8 mouse cellular contexts compared by ENCODE assay signal in the genomic region with DNA sequence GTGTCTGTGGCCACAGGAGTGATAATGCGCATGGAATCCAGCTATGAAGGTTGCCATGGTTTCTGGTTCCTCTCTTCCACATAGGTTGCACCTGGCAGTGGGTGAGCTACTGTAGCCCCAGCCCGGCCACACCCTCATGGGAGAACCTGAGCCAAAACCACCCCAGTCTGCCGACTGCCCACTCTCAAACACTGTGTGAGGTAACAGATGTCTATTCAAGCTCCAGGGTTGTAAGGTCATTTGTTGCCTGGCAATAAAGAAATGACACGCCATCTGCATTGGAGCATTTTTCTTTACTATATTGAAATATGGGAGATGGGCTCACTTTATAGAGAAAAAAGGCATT. TPM values are rescaled to one million over a fixed set of nuclear protein-coding genes. Genes with fewer than 3 reads are reported as not detected.
DNase-seq lines count a peak whose midpoint lies in the region; ATAC-seq and TF ChIP-seq lines count a peak whose summit lies in the region.

No protein-coding gene starts in this region.

- no peak for DNase-seq in kidney, postnatal 36 days
- peak; percentile 69 for DNase-seq in Muller cell, postnatal 12 days (ENCODE audit: inconsistent ontology term)
- peak; percentile 57 for DNase-seq in hindbrain, postnatal 0 days (ENCODE audit: low spot score)
- DNase-seq in midbrain, embryonic 11.5 days (ENCODE audit: low spot score, missing footprints), result peak; percentile 90
- DNase-seq in retina, postnatal 1 day, result no peak
- no peak for DNase-seq in c-Kit-positive CD71-positive TER-119-positive erythroid progenitor cells, embryonic 14.5 days (ENCODE audit: low spot score)

- TF ChIP-seq CTCF in hindbrain, postnatal 0 days (IDR thresholded peaks at IDR 0.05; ENCODE audit: low read depth), result no peak

- H3K27ac ChIP-seq in kidney, embryonic 16.5 days (ENCODE audit: low read length), result peak overlapping the region; percentile 99
- H3K27ac ChIP-seq in embryonic facial prominence, embryonic 15.5 days (replicated peaks), result peak overlapping the region; percentile 96
- peak overlapping the region; percentile 95 for H3K27ac ChIP-seq in hindbrain, postnatal 0 days
- H3K27ac ChIP-seq in midbrain, embryonic 11.5 days (ENCODE audit: low read depth, low read length), result peak overlapping the region; percentile 96

- peaks cover 34% of the 10 kb centered on the region for H3K4me1 ChIP-seq in kidney, embryonic 16.5 days (ENCODE audit: insufficient read depth, low read length)
- H3K4me1 ChIP-seq in embryonic facial prominence, embryonic 15.5 days, result peaks cover 41% of the 10 kb centered on the region
- H3K4me1 ChIP-seq in hindbrain, postnatal 0 days (ENCODE audit: insufficient read depth, low read length), result peaks cover 26% of the 10 kb centered on the region; the same call in 1 of the 2 replicates
- peaks cover 30% of the 10 kb centered on the region for H3K4me1 ChIP-seq in midbrain, embryonic 11.5 days (ENCODE audit: control insufficient read depth, insufficient read depth, low read length)

- no peaks in the 10 kb centered on the region for H3K9me3 ChIP-seq in kidney, embryonic 16.5 days (ENCODE audit: low read length)
- no peaks in the 10 kb centered on the region for H3K9me3 ChIP-seq in embryonic facial prominence, embryonic 15.5 days (replicated peaks)
- no peaks in the 10 kb centered on the region for H3K9me3 ChIP-seq in hindbrain, postnatal 0 days (ENCODE audit: low read length)
- no peaks in the 10 kb centered on the region for H3K9me3 ChIP-seq in midbrain, embryonic 11.5 days (ENCODE audit: control insufficient read depth, low read length)

- H3K27me3 ChIP-seq in kidney, embryonic 16.5 days (ENCODE audit: insufficient read depth, low read length), result no peaks in the 10 kb centered on the region
- no peaks in the 10 kb centered on the region for H3K27me3 ChIP-seq in embryonic facial prominence, embryonic 15.5 days
- H3K27me3 ChIP-seq in hindbrain, postnatal 0 days (ENCODE audit: insufficient read depth, low read length), result no peaks in the 10 kb centered on the region
- no peaks in the 10 kb centered on the region for H3K27me3 ChIP-seq in midbrain, embryonic 11.5 days (ENCODE audit: control insufficient read depth, insufficient read depth, low read length)

- no peak for ATAC-seq in kidney, embryonic 16.5 days (ENCODE audit: low FRiP score, low TSS enrichment)
- no peak for ATAC-seq in embryonic facial prominence, embryonic 15.5 days (ENCODE audit: insufficient number of reproducible peaks, low FRiP score, low TSS enrichment, low read depth)
- ATAC-seq in hindbrain, postnatal 0 days, result peak; percentile 6; the same call in 1 of the 2 replicates
- no peak for ATAC-seq in midbrain, embryonic 11.5 days (ENCODE audit: low FRiP score)

- peak overlapping the region; percentile 63 for H3K9ac ChIP-seq in kidney, embryonic 16.5 days (replicated peaks; ENCODE audit: low read length)
- H3K9ac ChIP-seq in embryonic facial prominence, embryonic 15.5 days, result no peak overlapping the region
- peak overlapping the region; percentile 48 for H3K9ac ChIP-seq in hindbrain, postnatal 0 days (replicated peaks; ENCODE audit: low read length)
- peak overlapping the region; percentile 93 for H3K9ac ChIP-seq in midbrain, embryonic 11.5 days (ENCODE audit: low read length)

- H3K4me2 ChIP-seq in kidney, embryonic 16.5 days (replicated peaks; ENCODE audit: low read depth, low read length), result peak overlapping the region; percentile 65
- H3K4me2 ChIP-seq in embryonic facial prominence, embryonic 15.5 days (replicated peaks), result peak overlapping the region; percentile 88
- peak overlapping the region; percentile 87 for H3K4me2 ChIP-seq in hindbrain, postnatal 0 days (ENCODE audit: low read depth, low read length)
- peak overlapping the region; percentile 93 for H3K4me2 ChIP-seq in midbrain, embryonic 11.5 days

- no peaks in the 10 kb centered on the region for H3K36me3 ChIP-seq in kidney, embryonic 16.5 days (ENCODE audit: insufficient read depth, low read length)
- no peaks in the 10 kb centered on the region for H3K36me3 ChIP-seq in embryonic facial prominence, embryonic 15.5 days
- no peaks in the 10 kb centered on the region for H3K36me3 ChIP-seq in hindbrain, postnatal 0 days (ENCODE audit: insufficient read depth, low read length)
- H3K36me3 ChIP-seq in midbrain, embryonic 11.5 days (ENCODE audit: control insufficient read depth, insufficient read depth, low read length), result no peaks in the 10 kb centered on the region

- peak overlapping the region; percentile 57 for H3K4me3 ChIP-seq in kidney, embryonic 16.5 days (ENCODE audit: low read length)
- H3K4me3 ChIP-seq in embryonic facial prominence, embryonic 15.5 days (replicated peaks), result peak overlapping the region; percentile 54
- peak overlapping the region; percentile 46 for H3K4me3 ChIP-seq in hindbrain, postnatal 0 days (ENCODE audit: low read length)
- H3K4me3 ChIP-seq in midbrain, embryonic 11.5 days (ENCODE audit: low read depth, low read length), result peak overlapping the region; percentile 47

- WGBS in kidney, embryonic 16.5 days, result 36% methylated on average over 4 of the region's 4 CpGs
- 29% methylated on average over 4 of the region's 4 CpGs for WGBS in embryonic facial prominence, embryonic 15.5 days
- 7% methylated on average over 4 of the region's 4 CpGs for WGBS in hindbrain, postnatal 0 days
- 32% methylated on average over 4 of the region's 4 CpGs for whole genome bisulfite sequencing in midbrain, embryonic 11.5 days

RNA-seq across cellular contexts. Expression of gene Actg1, which starts 33.0 kb away (rescaled TPM):
- 2,803 and 2,860 TPM in 2 replicates for polyA plus RNA-seq in kidney, embryonic 16.5 days (2015; fragmentation: Nextera tagmentation; extraction: Ambion mirVana)
- polyA plus RNA-seq in embryonic facial prominence, embryonic 15.5 days (2015; fragmentation: Nextera tagmentation; extraction: Ambion mirVana), result 2,143 and 2,279 TPM in 2 replicates
- total RNA-seq in hindbrain, postnatal 0 days (2014; rRNA removed), result 2,410 and 2,568 TPM in 2 replicates
- polyA plus RNA-seq in hindbrain, postnatal 0 days (2015; fragmentation: Nextera tagmentation; extraction: Ambion mirVana), result 3,348 and 3,639 TPM in 2 replicates
- 2,965 and 3,081 TPM in 2 replicates for polyA plus RNA-seq in midbrain, embryonic 11.5 days (2014; fragmentation: Nextera tagmentation; extraction: Ambion mirVana)

RNA-seq across cellular contexts. Expression of gene Fscn2, which starts 45.9 kb away (rescaled TPM):
- 0.72 and 0.82 TPM in 2 replicates for polyA plus RNA-seq in kidney, embryonic 16.5 days (2015; fragmentation: Nextera tagmentation; extraction: Ambion mirVana)
- polyA plus RNA-seq in embryonic facial prominence, embryonic 15.5 days (2015; fragmentation: Nextera tagmentation; extraction: Ambion mirVana), result 0.98 and 1.1 TPM in 2 replicates
- total RNA-seq in hindbrain, postnatal 0 days (2014; rRNA removed), result 3.0 and 9.0 TPM in 2 replicates
- 1.5 and 1.9 TPM in 2 replicates for polyA plus RNA-seq in hindbrain, postnatal 0 days (2015; fragmentation: Nextera tagmentation; extraction: Ambion mirVana)
- 1.4 TPM in 2 replicates for polyA plus RNA-seq in midbrain, embryonic 11.5 days (2014; fragmentation: Nextera tagmentation; extraction: Ambion mirVana)

Comparison
In these comparisons a context has a peak if more than half of its experiments do, and no peak if none do; other contexts are left out.
1. DNase-seq: peak in Muller cell, postnatal 12 days (single experiment), hindbrain, postnatal 0 days (single experiment) and midbrain, embryonic 11.5 days (single experiment); none in kidney, postnatal 36 days (0 of 2), retina, postnatal 1 day (single experiment) and c-Kit-positive CD71-positive TER-119-positive erythroid progenitor cells, embryonic 14.5 days (single experiment).
2. Peak in every context shown above with its lines, with median percentiles within 50 percentile points of each other: H3K27ac ChIP-seq, H3K4me2 ChIP-seq and H3K4me3 ChIP-seq.